ENCODE assay signal across 27 mouse cellular contexts in the genomic region with DNA sequence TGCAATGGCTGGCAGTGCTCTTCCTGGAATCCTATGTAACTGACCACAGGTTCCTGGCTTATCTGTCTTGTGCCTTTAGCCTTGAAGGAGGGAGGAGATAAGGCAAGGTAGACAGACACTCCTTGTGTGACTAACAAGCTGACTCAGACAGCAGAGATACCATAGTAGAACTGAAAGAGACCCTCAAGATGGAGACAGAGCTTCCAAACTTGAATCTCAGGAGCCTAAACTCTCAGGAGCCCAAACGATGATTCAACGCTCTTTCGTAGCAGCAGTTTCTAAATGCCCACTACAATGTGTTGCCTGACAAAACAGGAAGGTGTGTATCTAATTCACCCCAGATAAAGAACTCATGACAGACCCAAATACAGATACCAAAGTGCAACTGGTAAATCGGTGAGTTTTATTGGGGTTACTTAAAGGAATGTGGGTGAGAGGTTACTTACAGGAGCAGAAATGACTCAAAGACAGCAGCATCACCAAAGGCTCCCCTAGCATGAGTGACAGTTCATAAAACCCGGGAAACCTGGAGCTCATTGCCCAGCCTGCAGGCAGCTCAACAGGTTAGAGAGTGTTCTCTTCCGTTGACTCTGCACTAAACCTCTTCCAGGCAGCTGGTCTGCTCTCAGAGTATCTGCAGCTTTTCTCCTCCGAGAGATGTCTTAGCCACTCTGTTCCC. TPM values are rescaled to one million over a fixed set of nuclear protein-coding genes. Genes with fewer than 3 reads are reported as not detected.
DNase-seq lines count a peak whose midpoint lies in the region; ATAC-seq and TF ChIP-seq lines count a peak whose summit lies in the region.
"Had no signal": no experiment of that assay in that cellular context is flagged by ENCODE, and none has a peak within 500 bp of the region (broad histone marks: within the 10 kb centered on the region; RNA-seq: fewer than 3 reads in every experiment).

No protein-coding gene starts in this region.

- H3K9me3 ChIP-seq in intestine, embryonic 16.5 days (ENCODE audit: control insufficient read depth, low read length), result 0 out of 2 replicates have a peak, but pooled peaks cover 2% of the 10 kb centered on the region
- no peaks in the 10 kb centered on the region for H3K9me3 ChIP-seq in liver, embryonic 16.5 days (replicated peaks; ENCODE audit: control insufficient read depth, low read length)
- H3K9me3 ChIP-seq: heart, embryonic 13.5 days; hindbrain, embryonic 12.5 days; midbrain, embryonic 13.5 days had no signal

- H3K4me3 ChIP-seq in testis, adult 2 months (ENCODE audit: control insufficient read depth, low read depth, low read length), result peak overlapping the region; percentile 31
- no peak overlapping the region for H3K4me3 ChIP-seq in intestine, embryonic 16.5 days (ENCODE audit: low read length)
- no peak overlapping the region for H3K4me3 ChIP-seq in liver, embryonic 16.5 days (ENCODE audit: low read depth, low read length)
- H3K4me3 ChIP-seq: heart, adult 2 months; heart, embryonic 13.5 days; hindbrain, embryonic 12.5 days; midbrain, embryonic 13.5 days had no signal

- WGBS in intestine, embryonic 16.5 days, result 80% methylated on average over 7 of the region's 7 CpGs
- WGBS in liver, embryonic 16.5 days (ENCODE audit: insufficient replicate concordance), result 57% methylated on average over 7 of the region's 7 CpGs

- H3K4me2 ChIP-seq in intestine, embryonic 16.5 days (ENCODE audit: low read depth, low read length), result no peak overlapping the region
- peak overlapping the region; percentile 8; the same call in 1 of the 2 replicates for H3K4me2 ChIP-seq in liver, embryonic 16.5 days (ENCODE audit: low read depth, low read length)
- H3K4me2 ChIP-seq: heart, embryonic 13.5 days; hindbrain, embryonic 12.5 days; midbrain, embryonic 13.5 days had no signal

- no peak for TF ChIP-seq POLR2A in testis, adult 2 months (IDR thresholded peaks at IDR 0.05; ENCODE audit: control insufficient read depth, low read depth, low read length)

- H3K27me3 ChIP-seq in testis, adult 2 months (ENCODE audit: control insufficient read depth, insufficient read depth, low read length), result no peaks in the 10 kb centered on the region
- H3K27me3 ChIP-seq in intestine, embryonic 16.5 days (replicated peaks; ENCODE audit: control insufficient read depth, insufficient read depth, low read length), result no peaks in the 10 kb centered on the region
- H3K27me3 ChIP-seq in liver, embryonic 16.5 days (ENCODE audit: control insufficient read depth, insufficient read depth, low read depth, low read length), result no peaks in the 10 kb centered on the region
- H3K27me3 ChIP-seq: CH12.LX; hindbrain, embryonic 12.5 days; midbrain, embryonic 13.5 days had no signal

- ATAC-seq in intestine, embryonic 16.5 days, result peak; percentile 91
- peak; percentile 69 for ATAC-seq in liver, embryonic 16.5 days (ENCODE audit: low read depth)
- ATAC-seq: forebrain, embryonic 16.5 days; midbrain, embryonic 13.5 days had no signal

- H3K27ac ChIP-seq in testis, adult 2 months (ENCODE audit: control insufficient read depth, insufficient read depth, low read depth, low read length), result no peak overlapping the region
- H3K27ac ChIP-seq in intestine, embryonic 16.5 days (ENCODE audit: low read length), result peak overlapping the region; percentile 48
- H3K27ac ChIP-seq in liver, embryonic 16.5 days (ENCODE audit: low read length), result peak overlapping the region; percentile 48
- H3K27ac ChIP-seq: heart, adult 2 months; heart, embryonic 13.5 days; midbrain, embryonic 13.5 days had no signal

- TF ChIP-seq CTCF in testis, adult 2 months (IDR thresholded peaks at IDR 0.05; ENCODE audit: control insufficient read depth, insufficient read depth, insufficient replicate concordance, low read depth, low read length), result no peak

- H3K4me1 ChIP-seq in testis, adult 2 months (ENCODE audit: control insufficient read depth, insufficient read depth, low read length), result no peaks in the 10 kb centered on the region
- peaks cover 8% of the 10 kb centered on the region for H3K4me1 ChIP-seq in intestine, embryonic 16.5 days (ENCODE audit: control insufficient read depth, insufficient read depth, low read length)
- peaks cover 42% of the 10 kb centered on the region for H3K4me1 ChIP-seq in liver, embryonic 16.5 days (ENCODE audit: control insufficient read depth, low read depth, low read length)

- no peaks in the 10 kb centered on the region for H3K36me3 ChIP-seq in testis, adult 2 months (ENCODE audit: control insufficient read depth, insufficient read depth, low read length)
- H3K36me3 ChIP-seq in intestine, embryonic 16.5 days (ENCODE audit: control insufficient read depth, insufficient read depth, low read length), result no peaks in the 10 kb centered on the region
- H3K36me3 ChIP-seq in liver, embryonic 16.5 days (ENCODE audit: control insufficient read depth, insufficient read depth), result no peaks in the 10 kb centered on the region
- H3K36me3 ChIP-seq: heart, embryonic 13.5 days; hindbrain, embryonic 12.5 days; midbrain, embryonic 13.5 days had no signal

- DNase-seq in testis, postnatal 14 days (ENCODE audit: low spot score), result no peak
- DNase-seq in cerebellum, adult 9-10 months, result no peak
- DNase-seq in left cerebral cortex, postnatal 25 days (ENCODE audit: low spot score in 2 of 2), result no peak
- DNase-seq in embryo, embryonic 11 days, result no peak
- DNase-seq in urinary bladder, postnatal 25 days (ENCODE audit: low spot score), result no peak
- DNase-seq: adrenal gland, postnatal 25 days; B cell, adult 2 months; cerebellum, postnatal 14 days; gastrocnemius, postnatal 25 days; heart, adult 2 months; heart, postnatal 14 days; kidney, adult 8-10 months; kidney, postnatal 14 days; lung, adult 18-20 months; lung, postnatal 10 days; right cerebral cortex, postnatal 14 days; spleen, adult 18-20 months; thymus, adult 18-20 months; thymus, postnatal 36 days had no signal

- intact Hi-C loops in left cerebral cortex, postnatal 25 days (cut with DNase I), result no loop called here

- no peak overlapping the region for H3K9ac ChIP-seq in intestine, embryonic 16.5 days (ENCODE audit: low read depth, low read length)
- H3K9ac ChIP-seq in liver, embryonic 16.5 days (ENCODE audit: low read depth, low read length), result no peak overlapping the region
- H3K9ac ChIP-seq: heart, embryonic 13.5 days; hindbrain, embryonic 12.5 days; midbrain, embryonic 13.5 days had no signal

RNA-seq across cellular contexts. Expression of gene Sh3glb1, which starts 56.6 kb away (rescaled TPM):
- polyA plus RNA-seq in testis, adult 2 months (2012; rRNA removed), result 415 and 469 TPM in 2 replicates
- polyA plus RNA-seq in intestine, embryonic 16.5 days (2015; fragmentation: Nextera tagmentation; extraction: Ambion mirVana), result 77.9 and 89.1 TPM in 2 replicates
- 78.8 and 83.3 TPM in 2 replicates for polyA plus RNA-seq in liver, embryonic 16.5 days (2015; fragmentation: Nextera tagmentation; extraction: Ambion mirVana)
- total RNA-seq in left cerebral cortex, postnatal 25 days (2021), result 10 to 100 TPM; 65.1 to 68.2 TPM
